Mouse (Mus musculus) intestine, embryonic 16.5 days (tissue): Measurements from ENCODE around the gene Scaf11. TPM values are rescaled to one million over a fixed set of nuclear protein-coding genes. Genes with fewer than 3 reads are reported as not detected.

ENCODE experiments used
- ATAC-seq: fragments of 200-750 bp; cut with Nextera tagmentation; 2 replicates; pipeline ENCODE4 v1.8.0; 2017; ENCODE audit warnings: moderate TSS enrichment, moderate library complexity
- H3K27ac ChIP-seq: fragments of 300-500 bp; sonication (generic); 2 replicates; pipeline ENCODE4 v1.5.1; 2014; ENCODE audit warnings: mild to moderate bottlenecking, low read length
- H3K27me3 ChIP-seq: fragments of 300-500 bp; sonication (generic); replicated peaks from 2 replicates; pipeline ENCODE4 v1.6.1; 2014; ENCODE audit warnings: low read length, control low read depth, mixed read lengths; ENCODE audit not compliant: control insufficient read depth, insufficient read depth
- H3K36me3 ChIP-seq: fragments of 300-500 bp; sonication (generic); 2 replicates; pipeline ENCODE4 v1.6.1; 2014; ENCODE audit warnings: low read length, control low read depth; ENCODE audit not compliant: control insufficient read depth, insufficient read depth
- H3K4me1 ChIP-seq: fragments of 300-500 bp; sonication (generic); 2 replicates; pipeline ENCODE4 v1.6.1; 2014; ENCODE audit warnings: low read length, control low read depth, mixed read lengths; ENCODE audit not compliant: control insufficient read depth, insufficient read depth
- H3K4me2 ChIP-seq: fragments of 300-500 bp; sonication (generic); 2 replicates; pipeline ENCODE4 v1.6.1; 2014; ENCODE audit warnings: low read depth, low read length, control low read depth
- H3K4me3 ChIP-seq: fragments of 300-500 bp; sonication (generic); 2 replicates; pipeline ENCODE4 v1.5.1; 2014; ENCODE audit warnings: mild to moderate bottlenecking, low read length
- H3K9ac ChIP-seq: fragments of 300-500 bp; sonication (generic); 2 replicates; pipeline ENCODE4 v1.6.1; 2014; ENCODE audit warnings: low read depth, low read length
- H3K9me3 ChIP-seq: fragments of 300-500 bp; sonication (generic); 2 replicates; pipeline ENCODE4 v1.6.1; 2016; ENCODE audit warnings: low read length, control low read depth; ENCODE audit not compliant: control insufficient read depth
- WGBS: fragments of 180-500 bp; shearing (Covaris S2); extraction: QIAGEN DNeasy Blood & Tissue Kit; methylation state at CpG from one replicate; pipeline ENCODE4 v1.1.7; 2014; 5-methylcytosine and 5-hydroxymethylcytosine counted together
- polyA plus RNA-seq: library from polyadenylated mRNA; unstranded; fragments of >200 nt; fragmentation: Nextera tagmentation; extraction: Ambion mirVana; gene quantifications from 2 replicates; pipeline ENCODE4 v1.2.1, GENCODE M21; 2015

The Scaf11 gene
- polyA plus RNA-seq, 1 experiment from 2014 or later, result 68.5 TPM

GRCm38 (mm10) chr15:96419920-96420319, 40.7 kb downstream of the Scaf11 start:
- 95% methylated on average over 8 of the region's 8 CpGs for WGBS
- ATAC-seq, result no peak

DNA sequence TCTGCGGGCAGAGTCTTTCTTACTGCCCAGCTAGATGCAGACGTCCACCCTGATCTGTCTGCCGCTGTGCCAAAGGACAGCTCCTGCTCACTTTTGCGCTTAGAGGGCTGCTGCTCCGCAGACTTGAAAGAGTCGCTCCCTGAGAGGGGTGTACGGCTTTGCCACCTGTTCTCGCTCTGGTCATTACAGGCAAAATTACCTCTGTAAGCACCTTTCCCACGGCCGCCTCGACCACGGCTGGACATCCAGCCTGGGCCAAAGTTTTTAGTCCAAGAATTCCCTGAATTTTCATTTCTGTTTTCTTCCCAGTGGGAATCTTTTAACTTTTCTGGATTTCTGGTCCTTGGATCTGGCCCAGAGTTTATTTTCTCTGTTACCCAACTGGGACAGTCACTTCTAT, 42.5 kb downstream of the Scaf11 start:
- Histone ChIP-seq H3K4me2 (no peak overlapping the region), H3K9me3 (no peaks in the 10 kb centered on the region), H3K4me3 (no peak overlapping the region), H3K4me1 (no peaks in the 10 kb centered on the region), H3K9ac (no peak overlapping the region), H3K36me3 (peaks cover 30% of the 10 kb centered on the region; the same call in 1 of the 2 replicates), H3K27me3 (no peaks in the 10 kb centered on the region), H3K27ac (no peak overlapping the region)
- WGBS, result 90% methylated on average over 12 of the region's 12 CpGs
- ATAC-seq, result no peak

More at GRCm38 (mm10) chr15:96419920-96420319, 40.7 kb downstream of the Scaf11 start:
- H3K9ac ChIP-seq, result no peak overlapping the region
- H3K9me3 ChIP-seq, result no peaks in the 10 kb centered on the region
- H3K4me1 ChIP-seq, result no peaks in the 10 kb centered on the region
- H3K36me3 ChIP-seq, result peaks cover 25% of the 10 kb centered on the region; the same call in 1 of the 2 replicates
- no peak overlapping the region for H3K4me3 ChIP-seq
- no peak overlapping the region for H3K4me2 ChIP-seq
- H3K27ac ChIP-seq, result no peak overlapping the region
- no peaks in the 10 kb centered on the region for H3K27me3 ChIP-seq

GRCm38 (mm10) chr15:96408717-96409121, 51.9 kb downstream of the Scaf11 start:
- peaks cover 5% of the 10 kb centered on the region; the same call in 1 of the 2 replicates for H3K36me3 ChIP-seq
- H3K27me3 ChIP-seq, result no peaks in the 10 kb centered on the region
- H3K27ac ChIP-seq, result no peak overlapping the region
- H3K9me3 ChIP-seq, result no peaks in the 10 kb centered on the region
- no peak overlapping the region for H3K4me3 ChIP-seq
- 89% methylated on average over 6 of the region's 6 CpGs for WGBS
- peak; percentile 54 for ATAC-seq
- H3K9ac ChIP-seq, result no peak overlapping the region
- H3K4me1 ChIP-seq, result no peaks in the 10 kb centered on the region
- H3K4me2 ChIP-seq, result no peak overlapping the region

DNA sequence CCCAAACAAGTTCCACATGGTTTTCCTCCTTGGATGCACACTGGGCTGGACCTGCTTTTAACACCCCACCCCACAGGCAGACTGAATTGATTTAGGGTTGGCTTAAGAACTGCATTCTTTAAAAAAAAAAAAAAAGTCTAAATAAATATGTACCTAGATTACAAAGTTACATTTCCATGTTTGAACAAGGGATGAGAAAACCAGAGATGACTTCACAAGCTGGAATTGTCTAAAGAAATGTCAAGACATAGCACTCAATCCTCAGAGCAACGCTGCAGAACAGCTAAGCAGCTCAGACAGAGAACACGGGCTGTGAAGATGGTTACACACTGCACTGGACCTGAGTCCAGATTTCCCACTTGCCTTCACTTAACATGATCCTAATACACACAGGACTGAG, 53.5 kb downstream of the Scaf11 start:
- 70% methylated on average over 2 of the region's 2 CpGs for WGBS
- Histone ChIP-seq H3K9me3 (no peaks in the 10 kb centered on the region), H3K4me3 (no peak overlapping the region), H3K27me3 (no peaks in the 10 kb centered on the region), H3K36me3 (peaks cover 5% of the 10 kb centered on the region; the same call in 1 of the 2 replicates), H3K9ac (no peak overlapping the region), H3K4me2 (no peak overlapping the region), H3K27ac (no peak overlapping the region), H3K4me1 (no peaks in the 10 kb centered on the region)
- ATAC-seq, result no peak

DNA sequence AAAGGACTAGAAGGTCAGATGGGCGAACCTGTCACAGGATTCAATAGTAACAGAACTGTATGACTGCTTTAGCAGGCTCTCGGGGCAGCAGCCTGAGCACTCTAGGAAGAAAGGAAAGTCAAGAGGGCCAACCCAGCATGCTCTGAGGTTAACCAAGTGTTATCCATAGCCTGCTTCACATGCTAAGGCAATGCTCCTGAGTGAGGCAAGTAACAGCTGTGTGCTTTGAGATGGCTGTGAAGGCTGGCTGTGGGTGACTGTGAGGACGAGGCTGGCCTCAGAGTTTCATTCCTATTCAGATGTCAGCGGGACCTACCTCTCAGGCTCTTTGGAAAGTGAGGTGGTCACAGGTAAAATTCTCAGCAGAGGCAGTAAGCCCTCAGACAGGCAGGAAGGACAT, 54.4 kb downstream of the Scaf11 start:
- 81% methylated on average over 4 of the region's 4 CpGs for WGBS
- ATAC-seq, result no peak
- H3K4me3 ChIP-seq, result no peak overlapping the region
- no peak overlapping the region for H3K9ac ChIP-seq
- H3K27ac ChIP-seq, result no peak overlapping the region
- no peak overlapping the region for H3K4me2 ChIP-seq
- peaks cover 5% of the 10 kb centered on the region; the same call in 1 of the 2 replicates for H3K36me3 ChIP-seq
- H3K9me3 ChIP-seq, result no peaks in the 10 kb centered on the region
- no peaks in the 10 kb centered on the region for H3K27me3 ChIP-seq
- H3K4me1 ChIP-seq, result no peaks in the 10 kb centered on the region

DNA sequence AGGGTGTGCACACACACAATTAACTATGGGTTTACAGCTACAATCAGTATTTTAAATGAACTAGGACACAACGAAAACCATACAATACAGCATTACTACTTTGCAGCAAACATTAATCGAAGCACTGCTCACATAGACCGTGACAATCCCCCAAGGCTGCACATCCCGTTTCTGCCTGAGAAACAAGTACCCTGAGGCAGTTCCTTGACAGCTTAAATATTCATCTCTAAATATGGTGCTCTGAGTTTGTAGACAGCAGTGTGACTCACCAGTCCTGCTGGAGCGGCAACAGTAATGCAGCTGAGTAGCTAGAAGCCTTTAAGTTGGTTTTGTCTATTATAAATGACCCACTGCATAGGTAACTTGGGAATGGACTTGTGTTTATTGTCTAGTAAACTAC, 55.1 kb downstream of the Scaf11 start:
- ATAC-seq, result no peak
- H3K4me2 ChIP-seq, result no peak overlapping the region
- H3K4me3 ChIP-seq, result no peak overlapping the region
- no peak overlapping the region for H3K9ac ChIP-seq
- no peaks in the 10 kb centered on the region for H3K9me3 ChIP-seq
- H3K27ac ChIP-seq, result no peak overlapping the region
- no peaks in the 10 kb centered on the region for H3K4me1 ChIP-seq
- WGBS, result 77% methylated on average over 5 of the region's 5 CpGs
- H3K36me3 ChIP-seq, result peaks cover 5% of the 10 kb centered on the region; the same call in 1 of the 2 replicates
- no peaks in the 10 kb centered on the region for H3K27me3 ChIP-seq

- H3K4me1 ChIP-seq, result no peaks in the 10 kb centered on the region
- H3K27me3 ChIP-seq, result no peaks in the 10 kb centered on the region
- 81% methylated on average over 10 of the region's 10 CpGs for WGBS
- peaks cover 9% of the 10 kb centered on the region for H3K36me3 ChIP-seq
- no peak overlapping the region for H3K27ac ChIP-seq
- no peaks in the 10 kb centered on the region for H3K9me3 ChIP-seq
- no peak overlapping the region for H3K4me3 ChIP-seq
- H3K4me2 ChIP-seq, result no peak overlapping the region
- no peak overlapping the region for H3K9ac ChIP-seq
- no peak for ATAC-seq
Measured at GRCm38 (mm10) chr15:96398333-96398732, 62.3 kb downstream of the Scaf11 start.

- WGBS, result 87% methylated on average over 8 of the region's 8 CpGs
- H3K36me3 ChIP-seq, result peaks cover 9% of the 10 kb centered on the region
Measured at GRCm38 (mm10) chr15:96396641-96397344, 63.9 kb downstream of the Scaf11 start.

DNA sequence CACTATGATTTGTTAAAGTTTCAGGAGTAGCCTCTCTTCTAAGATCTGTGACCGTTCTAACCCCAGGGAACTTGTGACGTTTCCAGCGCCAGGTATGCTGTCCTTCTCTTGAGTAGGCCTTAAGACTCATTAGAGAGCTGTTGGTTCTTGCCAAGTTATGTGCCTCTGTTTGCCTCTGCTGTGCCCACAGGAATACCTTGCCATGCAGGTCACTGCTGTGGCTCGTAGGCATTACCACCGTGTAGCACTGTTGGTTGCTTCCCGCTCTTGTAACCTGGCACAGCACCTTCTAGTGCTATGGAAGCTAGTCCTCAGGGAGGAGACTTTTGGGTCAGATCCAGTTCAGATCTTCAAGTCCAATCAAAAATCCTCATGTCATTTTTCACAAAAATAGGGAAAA, 65.6 kb downstream of the Scaf11 start:
- no peaks in the 10 kb centered on the region for H3K4me1 ChIP-seq
- no peak for ATAC-seq
- no peaks in the 10 kb centered on the region for H3K27me3 ChIP-seq
- no peak overlapping the region for H3K9ac ChIP-seq
- 96% methylated on average over 6 of the region's 6 CpGs for WGBS
- no peak overlapping the region for H3K27ac ChIP-seq
- H3K4me2 ChIP-seq, result no peak overlapping the region
- peaks cover 9% of the 10 kb centered on the region for H3K36me3 ChIP-seq
- H3K4me3 ChIP-seq, result no peak overlapping the region
- H3K9me3 ChIP-seq, result no peaks in the 10 kb centered on the region

More at GRCm38 (mm10) chr15:96396641-96397344, 63.9 kb downstream of the Scaf11 start:
- no peak for ATAC-seq
- Histone ChIP-seq H3K27ac (no peak overlapping the region), H3K9me3 (no peaks in the 10 kb centered on the region), H3K4me3 (no peak overlapping the region), H3K9ac (no peak overlapping the region), H3K4me2 (no peak overlapping the region), H3K27me3 (no peaks in the 10 kb centered on the region), H3K4me1 (no peaks in the 10 kb centered on the region)

GRCm38 (mm10) chr15:96392878-96393277, 67.8 kb downstream of the Scaf11 start:
- no peaks in the 10 kb centered on the region for H3K9me3 ChIP-seq
- 95% methylated on average over 3 of the region's 3 CpGs for WGBS
- H3K36me3 ChIP-seq, result peaks cover 9% of the 10 kb centered on the region

More at GRCm38 (mm10) chr15:96392878-96393277, 67.8 kb downstream of the Scaf11 start:
- Histone ChIP-seq H3K27ac (no peak overlapping the region), H3K4me1 (no peaks in the 10 kb centered on the region), H3K4me3 (no peak overlapping the region), H3K4me2 (no peak overlapping the region), H3K9ac (no peak overlapping the region), H3K27me3 (no peaks in the 10 kb centered on the region)
- no peak for ATAC-seq
